Mouse (Mus musculus): ENCODE measurements around the gene Nanos1. TPM values are rescaled to one million over a fixed set of nuclear protein-coding genes. Genes with fewer than 3 reads are reported as not detected.

The Nanos1 gene
- polyA plus RNA-seq, 1 experiment = 22.9 TPM

GRCm38 (mm10) chr19:60789919-60790506, 34.2 kb downstream of the Nanos1 start:
- TF ChIP-seq POLR2A (IDR thresholded peaks at IDR 0.05; ENCODE audit: borderline replicate concordance, extremely low read depth, insufficient read depth, insufficient read length, poor library complexity, severe bottlenecking) (no peak), CTCF (IDR thresholded peaks at IDR 0.05; ENCODE audit: borderline replicate concordance, extremely low read depth, insufficient read depth, insufficient read length) (no peak)
- no peak for DNase-seq (ENCODE audit: low read depth)

GRCm38 (mm10) chr19:60790551-60791161, 34.9 kb downstream of the Nanos1 start, which contains the start of gene Eif3a:
Eif3a (minus strand) TSS chr19:60790658.
- TF ChIP-seq POLR2A (IDR thresholded peaks at IDR 0.05; ENCODE audit: borderline replicate concordance, extremely low read depth, insufficient read depth, insufficient read length, poor library complexity, severe bottlenecking) (peak; percentile 99), CTCF (IDR thresholded peaks at IDR 0.05; ENCODE audit: borderline replicate concordance, extremely low read depth, insufficient read depth, insufficient read length) (no peak)
- DNase-seq (ENCODE audit: low read depth) = peak; percentile 97

GRCm38 (mm10) chr19:60791164-60791563, 35.4 kb downstream of the Nanos1 start:
- DNase-seq (ENCODE audit: low read depth) = no peak

GRCm38 (mm10) chr19:60793170-60793707, 37.5 kb downstream of the Nanos1 start:
- no peak for DNase-seq (ENCODE audit: low read depth)
- no peak for TF ChIP-seq CTCF (IDR thresholded peaks at IDR 0.05; ENCODE audit: borderline replicate concordance, extremely low read depth, insufficient read depth, insufficient read length)
- no peak for TF ChIP-seq POLR2A (IDR thresholded peaks at IDR 0.05; ENCODE audit: borderline replicate concordance, extremely low read depth, insufficient read depth, insufficient read length, poor library complexity, severe bottlenecking)

More at GRCm38 (mm10) chr19:60791164-60791563, 35.4 kb downstream of the Nanos1 start:
- no peak for TF ChIP-seq POLR2A (IDR thresholded peaks at IDR 0.05; ENCODE audit: borderline replicate concordance, extremely low read depth, insufficient read depth, insufficient read length, poor library complexity, severe bottlenecking)

- DNase-seq (ENCODE audit: low read depth) = no peak
- TF ChIP-seq CTCF (IDR thresholded peaks at IDR 0.05; ENCODE audit: borderline replicate concordance, extremely low read depth, insufficient read depth, insufficient read length) (no peak), POLR2A (IDR thresholded peaks at IDR 0.05; ENCODE audit: borderline replicate concordance, extremely low read depth, insufficient read depth, insufficient read length, poor library complexity, severe bottlenecking) (no peak)
Observed at GRCm38 (mm10) chr19:60795244-60795643, 39.5 kb downstream of the Nanos1 start.

GRCm38 (mm10) chr19:60797415-60797814, 41.6 kb downstream of the Nanos1 start:
- DNase-seq (ENCODE audit: low read depth) = no peak
- TF ChIP-seq POLR2A (IDR thresholded peaks at IDR 0.05; ENCODE audit: borderline replicate concordance, extremely low read depth, insufficient read depth, insufficient read length, poor library complexity, severe bottlenecking) = no peak
- no peak for TF ChIP-seq CTCF (IDR thresholded peaks at IDR 0.05; ENCODE audit: borderline replicate concordance, extremely low read depth, insufficient read depth, insufficient read length)

- no peak for TF ChIP-seq POLR2A (IDR thresholded peaks at IDR 0.05; ENCODE audit: borderline replicate concordance, extremely low read depth, insufficient read depth, insufficient read length, poor library complexity, severe bottlenecking)
- TF ChIP-seq CTCF (IDR thresholded peaks at IDR 0.05; ENCODE audit: borderline replicate concordance, extremely low read depth, insufficient read depth, insufficient read length) = no peak
- DNase-seq (ENCODE audit: low read depth) = no peak
Observed at GRCm38 (mm10) chr19:60799867-60800569, 44.2 kb downstream of the Nanos1 start.

- no peak for TF ChIP-seq POLR2A (IDR thresholded peaks at IDR 0.05; ENCODE audit: borderline replicate concordance, extremely low read depth, insufficient read depth, insufficient read length, poor library complexity, severe bottlenecking)
- TF ChIP-seq CTCF (IDR thresholded peaks at IDR 0.05; ENCODE audit: borderline replicate concordance, extremely low read depth, insufficient read depth, insufficient read length) = no peak
- DNase-seq (ENCODE audit: low read depth) = no peak
Observed at GRCm38 (mm10) chr19:60804903-60805302, 49.1 kb downstream of the Nanos1 start.

Other genes starting within 250 kb of the Nanos1 start
- 21.2 and 28.2 TPM in 2 replicates for gene Cacul1, start 175.0 kb upstream of the Nanos1 start, polyA plus RNA-seq (2012; rRNA removed)
- 56.2 and 90.5 TPM in 2 replicates for gene Eif3a, start 34.7 kb downstream of the Nanos1 start, polyA plus RNA-seq (2012; rRNA removed)
- 28.9 and 31.2 TPM in 2 replicates for gene Fam45a, start 55.6 kb downstream of the Nanos1 start, polyA plus RNA-seq (2012; rRNA removed)
- 7.6 and 9.3 TPM in 2 replicates for gene Sfxn4, start 105.5 kb downstream of the Nanos1 start, polyA plus RNA-seq (2012; rRNA removed)
- gene Prdx3, start 118.6 kb downstream of the Nanos1 start, polyA plus RNA-seq (2012; rRNA removed) = 69.2 and 69.8 TPM in 2 replicates
- gene Grk5, start 133.8 kb downstream of the Nanos1 start, polyA plus RNA-seq (2012; rRNA removed) = 4.2 and 6.8 TPM in 2 replicates

All from brain, embryonic 14.5 days (tissue).